Mouse (Mus musculus): ENCODE results near the gene Cct7. TPM values are rescaled to one million over a fixed set of nuclear protein-coding genes. Genes with fewer than 3 reads are reported as not detected.
A peak's percentile ranks its signal among the peaks of the same experiment; 100 is the strongest.

The Cct7 gene
- polyA plus RNA-seq, 1 experiment from 2014 or later = 583 TPM

- H3K9ac ChIP-seq (replicated peaks; ENCODE audit: low read length) = no peak overlapping the region
- H3K9me3 ChIP-seq (ENCODE audit: low read length) = no peaks in the 10 kb centered on the region
- no peaks in the 10 kb centered on the region for H3K36me3 ChIP-seq (ENCODE audit: insufficient read depth, low read length)
- H3K4me2 ChIP-seq (replicated peaks; ENCODE audit: low read depth, low read length) = no peak overlapping the region
- peaks cover 5% of the 10 kb centered on the region; the same call in 1 of the 2 replicates for H3K4me1 ChIP-seq (ENCODE audit: insufficient read depth, low read length)
- no peak overlapping the region for H3K27ac ChIP-seq (ENCODE audit: low read length)
- H3K4me3 ChIP-seq (ENCODE audit: low read length) = no peak overlapping the region
- ATAC-seq (ENCODE audit: low FRiP score, low TSS enrichment) = no peak
- 36% methylated on average over 10 of the region's 10 CpGs for WGBS
- H3K27me3 ChIP-seq (ENCODE audit: insufficient read depth, low read length) = peaks cover 18% of the 10 kb centered on the region
Measured at GRCm38 (mm10) chr6:85477366-85477917, 26.1 kb downstream of the Cct7 start.

- H3K9ac ChIP-seq (replicated peaks; ENCODE audit: low read length) = no peak overlapping the region
- no peaks in the 10 kb centered on the region for H3K9me3 ChIP-seq (ENCODE audit: low read length)
- H3K36me3 ChIP-seq (ENCODE audit: insufficient read depth, low read length) = no peaks in the 10 kb centered on the region
- no peak for ATAC-seq (ENCODE audit: low FRiP score, low TSS enrichment)
- peaks cover 5% of the 10 kb centered on the region; the same call in 1 of the 2 replicates for H3K4me1 ChIP-seq (ENCODE audit: insufficient read depth, low read length)
- no peak overlapping the region for H3K27ac ChIP-seq (ENCODE audit: low read length)
- no peak overlapping the region for H3K4me2 ChIP-seq (replicated peaks; ENCODE audit: low read depth, low read length)
- H3K4me3 ChIP-seq (ENCODE audit: low read length) = no peak overlapping the region
- WGBS = 44% methylated on average over 14 of the region's 14 CpGs
- peaks cover 26% of the 10 kb centered on the region for H3K27me3 ChIP-seq (ENCODE audit: insufficient read depth, low read length)
Measured at GRCm38 (mm10) chr6:85478416-85478815, 27.1 kb downstream of the Cct7 start.

DNA sequence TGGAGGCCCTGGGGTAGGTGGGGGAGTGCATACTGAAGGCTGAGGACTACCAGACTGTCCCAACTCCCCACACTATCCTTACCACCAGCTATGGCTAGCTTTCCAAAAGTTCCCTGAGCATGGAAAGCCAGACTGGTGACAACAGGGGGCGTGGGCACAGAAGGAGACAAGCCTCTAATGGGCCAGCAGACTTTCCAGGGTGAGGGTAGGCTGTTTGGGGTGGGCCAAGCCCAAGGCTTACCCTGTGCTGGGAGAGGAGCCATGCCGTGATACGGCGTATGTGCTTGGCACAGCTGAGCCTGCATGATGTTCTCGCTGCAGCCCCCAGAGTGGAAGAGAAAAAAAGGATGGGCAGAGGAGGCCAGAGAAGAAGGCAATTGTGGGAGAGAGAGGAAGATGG, 28.7 kb downstream of the Cct7 start:
- no peaks in the 10 kb centered on the region for H3K36me3 ChIP-seq (ENCODE audit: insufficient read depth, low read length)
- H3K4me3 ChIP-seq (ENCODE audit: low read length) = no peak overlapping the region
- no peaks in the 10 kb centered on the region for H3K9me3 ChIP-seq (ENCODE audit: low read length)
- 81% methylated on average over 5 of the region's 5 CpGs for WGBS
- H3K4me2 ChIP-seq (replicated peaks; ENCODE audit: low read depth, low read length) = no peak overlapping the region
- H3K4me1 ChIP-seq (ENCODE audit: insufficient read depth, low read length) = peaks cover 13% of the 10 kb centered on the region; the same call in 1 of the 2 replicates
- no peak overlapping the region for H3K27ac ChIP-seq (ENCODE audit: low read length)
- H3K9ac ChIP-seq (replicated peaks; ENCODE audit: low read length) = no peak overlapping the region
- no peak for ATAC-seq (ENCODE audit: low FRiP score, low TSS enrichment)
- peaks cover 42% of the 10 kb centered on the region for H3K27me3 ChIP-seq (ENCODE audit: insufficient read depth, low read length)

- peak; percentile 87 for ATAC-seq (ENCODE audit: low FRiP score, low TSS enrichment)
- H3K27ac ChIP-seq (ENCODE audit: low read length) = no peak overlapping the region
- WGBS = 36% methylated on average over 16 of the region's 16 CpGs
- no peak overlapping the region for H3K9ac ChIP-seq (replicated peaks; ENCODE audit: low read length)
- peaks cover 13% of the 10 kb centered on the region; the same call in 1 of the 2 replicates for H3K4me1 ChIP-seq (ENCODE audit: insufficient read depth, low read length)
- H3K9me3 ChIP-seq (ENCODE audit: low read length) = no peaks in the 10 kb centered on the region
- H3K4me2 ChIP-seq (replicated peaks; ENCODE audit: low read depth, low read length) = 0 out of 2 replicates have a peak overlapping the region, but pooled peaks have one; percentile 13
- H3K36me3 ChIP-seq (ENCODE audit: insufficient read depth, low read length) = no peaks in the 10 kb centered on the region
- H3K27me3 ChIP-seq (ENCODE audit: insufficient read depth, low read length) = peaks cover 49% of the 10 kb centered on the region
- no peak overlapping the region for H3K4me3 ChIP-seq (ENCODE audit: low read length)
Measured at GRCm38 (mm10) chr6:85480685-85481084, 29.4 kb downstream of the Cct7 start.

DNA sequence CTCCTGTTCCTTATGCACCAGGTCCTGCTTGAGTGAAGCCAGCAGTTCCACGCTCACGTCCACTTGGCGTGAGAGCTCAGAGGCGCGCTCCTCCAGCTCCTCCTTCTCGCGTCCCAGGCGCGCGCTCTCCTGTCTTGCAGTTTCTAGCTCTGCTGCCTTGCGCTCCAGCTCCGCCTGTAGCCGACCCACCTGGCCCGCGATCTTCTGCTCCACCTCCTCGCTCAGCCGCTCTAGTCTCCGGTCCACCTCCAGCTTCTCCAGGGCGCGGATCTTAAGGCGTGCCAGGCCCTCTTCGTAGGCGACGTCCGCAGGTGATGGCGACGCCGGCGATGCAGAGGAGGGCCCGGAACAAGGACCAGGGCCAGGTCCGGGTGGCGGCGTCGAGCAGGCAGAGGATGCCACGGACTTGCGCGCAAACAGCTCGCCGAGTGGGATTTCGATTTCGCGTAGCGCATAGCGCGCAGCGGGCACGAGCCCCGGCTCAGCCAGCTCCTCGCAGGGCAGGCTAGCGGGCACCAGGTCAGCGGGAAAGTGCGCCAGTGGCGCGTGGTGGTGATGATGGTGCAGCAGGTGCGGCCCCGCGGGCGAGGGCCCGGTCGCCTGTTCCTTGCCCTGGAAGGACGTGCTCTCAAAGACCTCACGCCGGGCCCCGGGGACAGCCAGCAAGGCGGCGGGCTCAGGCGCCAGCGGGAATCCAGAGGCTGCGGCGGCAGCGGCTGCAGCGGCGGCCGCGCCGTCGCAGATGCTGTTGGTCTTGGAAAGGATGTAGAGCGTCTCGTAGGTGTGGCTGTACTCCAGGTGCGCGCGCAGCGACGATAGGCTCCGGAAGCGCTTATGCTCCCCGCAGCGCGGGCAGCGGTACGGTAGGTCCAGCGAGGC, 32.8 kb downstream of the Cct7 start:
- Histone ChIP-seq H3K36me3 (ENCODE audit: insufficient read depth, low read length) (no peaks in the 10 kb centered on the region), H3K4me2 (replicated peaks; ENCODE audit: low read depth, low read length) (peak overlapping the region; percentile 51), H3K9me3 (ENCODE audit: low read length) (no peaks in the 10 kb centered on the region), H3K27ac (ENCODE audit: low read length) (no peak overlapping the region), H3K9ac (replicated peaks; ENCODE audit: low read length) (no peak overlapping the region), H3K4me1 (ENCODE audit: insufficient read depth, low read length) (peaks cover 21% of the 10 kb centered on the region; the same call in 1 of the 2 replicates), H3K27me3 (ENCODE audit: insufficient read depth, low read length) (peaks cover 48% of the 10 kb centered on the region), H3K4me3 (ENCODE audit: low read length) (peak overlapping the region; percentile 38)
- no peak for ATAC-seq (ENCODE audit: low FRiP score, low TSS enrichment)
- 3% methylated on average over 87 of the region's 92 CpGs for WGBS

GRCm38 (mm10) chr6:85485738-85486137, 34.4 kb downstream of the Cct7 start:
- WGBS = 85% methylated on average over 2 of the region's 2 CpGs
- no peak overlapping the region for H3K9ac ChIP-seq (replicated peaks; ENCODE audit: low read length)
- ATAC-seq (ENCODE audit: low FRiP score, low TSS enrichment) = no peak
- no peak overlapping the region for H3K4me2 ChIP-seq (replicated peaks; ENCODE audit: low read depth, low read length)
- H3K36me3 ChIP-seq (ENCODE audit: insufficient read depth, low read length) = no peaks in the 10 kb centered on the region
- no peak overlapping the region for H3K4me3 ChIP-seq (ENCODE audit: low read length)
- no peak overlapping the region for H3K27ac ChIP-seq (ENCODE audit: low read length)
- H3K4me1 ChIP-seq (ENCODE audit: insufficient read depth, low read length) = peaks cover 20% of the 10 kb centered on the region; the same call in 1 of the 2 replicates
- H3K9me3 ChIP-seq (ENCODE audit: low read length) = no peaks in the 10 kb centered on the region
- peaks cover 48% of the 10 kb centered on the region for H3K27me3 ChIP-seq (ENCODE audit: insufficient read depth, low read length)

- ATAC-seq (ENCODE audit: low FRiP score, low TSS enrichment) = no peak
- H3K36me3 ChIP-seq (ENCODE audit: insufficient read depth, low read length) = no peaks in the 10 kb centered on the region
- WGBS = 71% methylated on average over 4 of the region's 4 CpGs
- H3K9ac ChIP-seq (replicated peaks; ENCODE audit: low read length) = no peak overlapping the region
- H3K27ac ChIP-seq (ENCODE audit: low read length) = no peak overlapping the region
- peaks cover 16% of the 10 kb centered on the region; the same call in 1 of the 2 replicates for H3K4me1 ChIP-seq (ENCODE audit: insufficient read depth, low read length)
- H3K4me3 ChIP-seq (ENCODE audit: low read length) = no peak overlapping the region
- no peaks in the 10 kb centered on the region for H3K9me3 ChIP-seq (ENCODE audit: low read length)
- peaks cover 30% of the 10 kb centered on the region for H3K27me3 ChIP-seq (ENCODE audit: insufficient read depth, low read length)
- H3K4me2 ChIP-seq (replicated peaks; ENCODE audit: low read depth, low read length) = no peak overlapping the region
Measured at GRCm38 (mm10) chr6:85488510-85488909, 37.2 kb downstream of the Cct7 start.

- peaks cover 7% of the 10 kb centered on the region; the same call in 1 of the 2 replicates for H3K4me1 ChIP-seq (ENCODE audit: insufficient read depth, low read length)
- ATAC-seq (ENCODE audit: low FRiP score, low TSS enrichment) = no peak
- H3K36me3 ChIP-seq (ENCODE audit: insufficient read depth, low read length) = no peaks in the 10 kb centered on the region
- H3K4me2 ChIP-seq (replicated peaks; ENCODE audit: low read depth, low read length) = no peak overlapping the region
- no peak overlapping the region for H3K4me3 ChIP-seq (ENCODE audit: low read length)
- H3K27me3 ChIP-seq (ENCODE audit: insufficient read depth, low read length) = peaks cover 18% of the 10 kb centered on the region
- H3K9me3 ChIP-seq (ENCODE audit: low read length) = no peaks in the 10 kb centered on the region
- 82% methylated on average over 3 of the region's 3 CpGs for WGBS
- H3K9ac ChIP-seq (replicated peaks; ENCODE audit: low read length) = no peak overlapping the region
- no peak overlapping the region for H3K27ac ChIP-seq (ENCODE audit: low read length)
Measured at GRCm38 (mm10) chr6:85489717-85490116, 38.4 kb downstream of the Cct7 start.

DNA sequence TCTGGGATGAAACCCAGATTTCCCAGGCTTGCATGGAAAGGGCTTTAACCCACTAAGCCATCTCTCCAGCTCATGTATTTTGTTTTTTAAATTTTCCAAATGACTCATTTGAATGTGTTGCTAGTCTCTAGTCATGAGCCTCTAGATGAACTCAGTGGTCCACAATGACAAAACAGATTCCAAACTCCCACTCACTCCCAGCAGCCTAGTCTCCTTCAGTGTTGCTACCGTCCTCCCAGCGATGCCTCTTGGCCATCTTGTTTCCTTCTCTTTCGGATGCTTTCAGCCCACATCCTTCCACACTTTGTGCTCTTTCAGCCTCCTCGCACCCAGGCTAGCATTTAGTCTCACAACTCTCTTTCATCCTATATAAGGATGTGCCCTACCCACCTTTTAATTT, 38.9 kb downstream of the Cct7 start:
- Histone ChIP-seq H3K4me1 (ENCODE audit: insufficient read depth, low read length) (peaks cover 7% of the 10 kb centered on the region; the same call in 1 of the 2 replicates), H3K27me3 (ENCODE audit: insufficient read depth, low read length) (peaks cover 13% of the 10 kb centered on the region), H3K9me3 (ENCODE audit: low read length) (no peaks in the 10 kb centered on the region), H3K9ac (replicated peaks; ENCODE audit: low read length) (no peak overlapping the region), H3K27ac (ENCODE audit: low read length) (no peak overlapping the region), H3K4me2 (replicated peaks; ENCODE audit: low read depth, low read length) (no peak overlapping the region), H3K36me3 (ENCODE audit: insufficient read depth, low read length) (no peaks in the 10 kb centered on the region), H3K4me3 (ENCODE audit: low read length) (no peak overlapping the region)
- 84% methylated on average over 4 of the region's 4 CpGs for WGBS
- ATAC-seq (ENCODE audit: low FRiP score, low TSS enrichment) = no peak

DNA sequence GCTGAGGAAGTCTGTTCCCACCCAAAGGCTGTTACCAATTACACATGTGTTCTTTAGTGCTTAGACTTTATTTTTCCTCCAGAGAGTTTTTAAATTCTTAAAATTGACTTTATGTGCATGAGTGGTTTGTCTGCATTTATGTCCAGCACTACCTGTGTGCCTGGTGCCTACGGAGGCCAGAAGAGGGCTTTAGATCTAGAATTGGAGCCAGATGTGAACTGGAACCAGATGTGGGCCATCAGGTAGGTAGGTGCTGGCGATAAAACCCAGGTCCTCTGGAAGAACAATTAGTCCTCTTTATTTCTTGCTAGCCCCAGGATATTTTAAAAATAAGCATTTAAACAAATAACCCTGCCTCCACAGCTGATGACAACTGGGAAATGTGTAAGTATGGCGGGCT, 40.3 kb downstream of the Cct7 start:
- no peaks in the 10 kb centered on the region for H3K9me3 ChIP-seq (ENCODE audit: low read length)
- no peaks in the 10 kb centered on the region for H3K36me3 ChIP-seq (ENCODE audit: insufficient read depth, low read length)
- H3K27me3 ChIP-seq (ENCODE audit: insufficient read depth, low read length) = no peaks in the 10 kb centered on the region
- no peak overlapping the region for H3K9ac ChIP-seq (replicated peaks; ENCODE audit: low read length)
- WGBS = 86% methylated on average over 3 of the region's 3 CpGs
- no peak overlapping the region for H3K27ac ChIP-seq (ENCODE audit: low read length)
- no peak overlapping the region for H3K4me2 ChIP-seq (replicated peaks; ENCODE audit: low read depth, low read length)
- no peak overlapping the region for H3K4me3 ChIP-seq (ENCODE audit: low read length)
- H3K4me1 ChIP-seq (ENCODE audit: insufficient read depth, low read length) = peaks cover 7% of the 10 kb centered on the region; the same call in 1 of the 2 replicates
- no peak for ATAC-seq (ENCODE audit: low FRiP score, low TSS enrichment)
